Mouse (Mus musculus): ENCODE results near the gene Pkhd1.

DNA sequence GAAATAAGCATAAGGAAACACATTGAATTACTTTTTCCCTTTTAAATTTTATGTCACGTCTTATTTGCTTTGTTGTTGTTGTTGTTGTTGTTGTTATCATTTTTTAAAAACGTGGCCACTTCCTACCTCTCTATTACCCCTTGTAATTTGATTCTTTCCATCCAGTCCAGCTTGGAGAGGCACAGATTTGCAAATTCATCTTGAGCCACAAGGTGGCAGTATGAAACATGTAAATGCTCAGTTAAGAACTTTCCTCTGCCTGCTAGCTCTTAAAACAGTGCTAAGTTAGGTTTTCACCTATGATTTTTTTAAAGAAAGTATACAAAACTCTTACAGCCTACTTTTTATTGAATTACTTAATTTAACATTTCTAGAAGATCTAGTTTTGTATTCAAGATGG is 306.4 kb downstream of the Pkhd1 start:
- TF ChIP-seq CTCF (IDR thresholded peaks at IDR 0.05; ENCODE audit: low read depth, low read length), result no peak
- TF ChIP-seq EP300 (IDR thresholded peaks at IDR 0.05; ENCODE audit: insufficient read depth, low read depth, low read length), result no peak
- no peak for TF ChIP-seq POLR2A (IDR thresholded peaks at IDR 0.05; ENCODE audit: insufficient read depth, low read length)
